Mouse (Mus musculus) neural tube, embryonic 14.5 days (tissue): Measurements from ENCODE around the gene Gramd1b. TPM values are rescaled to one million over a fixed set of nuclear protein-coding genes. Genes with fewer than 3 reads are reported as not detected.
A peak's percentile ranks its signal among the peaks of the same experiment; 100 is the strongest.

ENCODE experiments used
- ATAC-seq: fragments of 200-750 bp; cut with Nextera tagmentation; 2 replicates; pipeline ENCODE4 v1.8.0; 2017; ENCODE audit warnings: low read depth, mild to moderate bottlenecking, moderate TSS enrichment, moderate library complexity
- H3K27ac ChIP-seq: fragments of 300-500 bp; sonication (generic); 2 replicates; pipeline ENCODE4 v1.5.1; 2014; ENCODE audit warnings: low read depth, mild to moderate bottlenecking, control low read depth, low read length, moderate library complexity, mixed read lengths
- H3K27me3 ChIP-seq: fragments of 300-500 bp; sonication (generic); 2 replicates; pipeline ENCODE4 v1.6.1; 2014; ENCODE audit warnings: low read length; ENCODE audit not compliant: control insufficient read depth, insufficient read depth
- H3K36me3 ChIP-seq: fragments of 300-500 bp; sonication (generic); 2 replicates; pipeline ENCODE4 v1.6.1; 2014; ENCODE audit warnings: low read length, mixed read lengths; ENCODE audit not compliant: control insufficient read depth, insufficient read depth
- H3K4me1 ChIP-seq: fragments of 300-500 bp; sonication (generic); 2 replicates; pipeline ENCODE4 v1.6.1; 2014; ENCODE audit warnings: low read length; ENCODE audit not compliant: control insufficient read depth, insufficient read depth
- H3K4me2 ChIP-seq: fragments of 300-500 bp; sonication (generic); 2 replicates; pipeline ENCODE4 v1.6.1; 2014; ENCODE audit warnings: mild to moderate bottlenecking, low read depth, low read length, control low read depth
- H3K4me3 ChIP-seq: fragments of 300-500 bp; sonication (generic); 2 replicates; pipeline ENCODE4 v1.5.1; 2014; ENCODE audit warnings: low read depth, low read length, control low read depth, mixed read lengths
- H3K9ac ChIP-seq: fragments of 300-500 bp; sonication (generic); replicated peaks from 2 replicates; pipeline ENCODE4 v1.6.1; 2014; ENCODE audit warnings: low read depth, mild to moderate bottlenecking, control low read depth, low read length, mixed read lengths
- H3K9me3 ChIP-seq: fragments of 300-500 bp; sonication (generic); 2 replicates; pipeline ENCODE4 v1.6.1; 2016; ENCODE audit warnings: low read length; ENCODE audit not compliant: control insufficient read depth
- WGBS: fragments of 180-500 bp; shearing (Covaris S2); extraction: QIAGEN DNeasy Blood & Tissue Kit; methylation state at CpG from one replicate; pipeline ENCODE4 v1.1.7; 2014; 5-methylcytosine and 5-hydroxymethylcytosine counted together
- polyA plus RNA-seq: library from polyadenylated mRNA; unstranded; fragments of >200 nt; fragmentation: Nextera tagmentation; extraction: Ambion mirVana; gene quantifications from 2 replicates; pipeline ENCODE4 v1.2.1, GENCODE M21; 2014

Gramd1b gene
- polyA plus RNA-seq, 1 experiment from 2014 or later, result 13.9 TPM

- no peak for ATAC-seq
- H3K9me3 ChIP-seq, result no peaks in the 10 kb centered on the region
- 89% methylated on average over 15 of the region's 15 CpGs for WGBS
These were observed 199.5 kb downstream of the Gramd1b start for GRCm38 (mm10) chr9:40331411-40332286.

GRCm38 (mm10) chr9:40330609-40331382 lies 200.4 kb downstream of the Gramd1b start:
- Histone ChIP-seq H3K27me3 (no peaks in the 10 kb centered on the region), H3K4me1 (no peaks in the 10 kb centered on the region), H3K27ac (no peak overlapping the region), H3K36me3 (peaks cover 16% of the 10 kb centered on the region; the same call in 1 of the 2 replicates), H3K9ac (no peak overlapping the region), H3K9me3 (no peaks in the 10 kb centered on the region), H3K4me3 (no peak overlapping the region), H3K4me2 (no peak overlapping the region)
- 56% methylated on average over 19 of the region's 19 CpGs for WGBS
- peak; percentile 88 for ATAC-seq

More at GRCm38 (mm10) chr9:40331411-40332286, 199.5 kb downstream of the Gramd1b start:
- no peaks in the 10 kb centered on the region for H3K27me3 ChIP-seq
- H3K27ac ChIP-seq, result no peak overlapping the region
- H3K36me3 ChIP-seq, result peaks cover 13% of the 10 kb centered on the region; the same call in 1 of the 2 replicates
- H3K4me2 ChIP-seq, result no peak overlapping the region
- H3K9ac ChIP-seq, result no peak overlapping the region
- H3K4me1 ChIP-seq, result no peaks in the 10 kb centered on the region
- no peak overlapping the region for H3K4me3 ChIP-seq

GRCm38 (mm10) chr9:40326260-40326915 lies 204.8 kb downstream of the Gramd1b start:
- Histone ChIP-seq H3K4me2 (no peak overlapping the region), H3K9me3 (no peaks in the 10 kb centered on the region), H3K27ac (no peak overlapping the region), H3K9ac (no peak overlapping the region), H3K36me3 (peaks cover 15% of the 10 kb centered on the region; the same call in 1 of the 2 replicates), H3K4me1 (no peaks in the 10 kb centered on the region), H3K4me3 (no peak overlapping the region), H3K27me3 (no peaks in the 10 kb centered on the region)
- ATAC-seq, result no peak
- WGBS, result 81% methylated on average over 7 of the region's 7 CpGs

GRCm38 (mm10) chr9:40324826-40325225 lies 206.4 kb downstream of the Gramd1b start:
- WGBS, result 93% methylated on average over 6 of the region's 6 CpGs
- Histone ChIP-seq H3K4me2 (no peak overlapping the region), H3K36me3 (peaks cover 11% of the 10 kb centered on the region; the same call in 1 of the 2 replicates), H3K9ac (no peak overlapping the region), H3K9me3 (no peaks in the 10 kb centered on the region), H3K4me1 (no peaks in the 10 kb centered on the region), H3K27me3 (no peaks in the 10 kb centered on the region), H3K27ac (no peak overlapping the region), H3K4me3 (no peak overlapping the region)
- no peak for ATAC-seq

- WGBS, result 93% methylated on average over 4 of the region's 4 CpGs
- Histone ChIP-seq H3K9ac (no peak overlapping the region), H3K9me3 (no peaks in the 10 kb centered on the region), H3K27ac (no peak overlapping the region), H3K27me3 (no peaks in the 10 kb centered on the region), H3K4me2 (no peak overlapping the region), H3K4me3 (no peak overlapping the region), H3K36me3 (peaks cover 11% of the 10 kb centered on the region; the same call in 1 of the 2 replicates), H3K4me1 (no peaks in the 10 kb centered on the region)
- no peak for ATAC-seq
These were observed 206.9 kb downstream of the Gramd1b start for GRCm38 (mm10) chr9:40324232-40324792.

- Histone ChIP-seq H3K9me3 (no peaks in the 10 kb centered on the region), H3K4me1 (no peaks in the 10 kb centered on the region), H3K36me3 (peaks cover 11% of the 10 kb centered on the region; the same call in 1 of the 2 replicates), H3K9ac (no peak overlapping the region), H3K27me3 (no peaks in the 10 kb centered on the region), H3K27ac (no peak overlapping the region), H3K4me2 (no peak overlapping the region), H3K4me3 (no peak overlapping the region)
- no peak for ATAC-seq
- 84% methylated on average over 6 of the region's 6 CpGs for WGBS
These were observed 207.4 kb downstream of the Gramd1b start for GRCm38 (mm10) chr9:40323773-40324172.

- H3K4me1 ChIP-seq, result no peaks in the 10 kb centered on the region
- H3K4me2 ChIP-seq, result no peak overlapping the region
- no peak overlapping the region for H3K4me3 ChIP-seq
- 67% methylated on average over 5 of the region's 5 CpGs for WGBS
- peaks cover 8% of the 10 kb centered on the region; the same call in 1 of the 2 replicates for H3K36me3 ChIP-seq
- no peak overlapping the region for H3K9ac ChIP-seq
- no peaks in the 10 kb centered on the region for H3K27me3 ChIP-seq
- ATAC-seq, result no peak
- H3K27ac ChIP-seq, result no peak overlapping the region
- H3K9me3 ChIP-seq, result no peaks in the 10 kb centered on the region
These were observed 208.0 kb downstream of the Gramd1b start for GRCm38 (mm10) chr9:40323171-40323570.

GRCm38 (mm10) chr9:40322372-40322771 lies 208.8 kb downstream of the Gramd1b start:
- Histone ChIP-seq H3K4me3 (no peak overlapping the region), H3K27ac (no peak overlapping the region), H3K4me1 (no peaks in the 10 kb centered on the region), H3K4me2 (no peak overlapping the region), H3K27me3 (no peaks in the 10 kb centered on the region), H3K9ac (no peak overlapping the region), H3K36me3 (peaks cover 6% of the 10 kb centered on the region; the same call in 1 of the 2 replicates), H3K9me3 (no peaks in the 10 kb centered on the region)
- WGBS, result 96% methylated on average over 3 of the region's 3 CpGs
- ATAC-seq, result no peak
